Mouse (Mus musculus) kidney, postnatal 0 days (tissue): ENCODE measurements around the gene Cyp2ab1. TPM values are rescaled to one million over a fixed set of nuclear protein-coding genes. Genes with fewer than 3 reads are reported as not detected.

Experiments used
- ATAC-seq: fragments of 200-750 bp; cut with Nextera tagmentation; replicated peaks from 2 replicates; pipeline ENCODE4 v1.8.0; 2017; ENCODE audit warnings: low read depth, moderate number of reproducible peaks, moderate TSS enrichment, moderate library complexity; ENCODE audit not compliant: low FRiP score
- DNase-seq: peaks from one replicate; pipeline ENCODE4 v3.0.0-alpha.2; 2016; ENCODE audit warnings: low spot score
- H3K27ac ChIP-seq: fragments of 300-500 bp; sonication (generic); 2 replicates; pipeline ENCODE4 v1.5.1; 2014; ENCODE audit warnings: mild to moderate bottlenecking
- H3K27me3 ChIP-seq: fragments of 300-500 bp; sonication (generic); 2 replicates; pipeline ENCODE4 v1.6.1; 2014; ENCODE audit warnings: low read length, mixed read lengths; ENCODE audit not compliant: insufficient read depth
- H3K36me3 ChIP-seq: fragments of 300-500 bp; sonication (generic); 2 replicates; pipeline ENCODE4 v1.6.1; 2014; ENCODE audit warnings: low read length, mixed read lengths; ENCODE audit not compliant: insufficient read depth
- H3K4me1 ChIP-seq: fragments of 300-500 bp; sonication (generic); replicated peaks from 2 replicates; pipeline ENCODE4 v1.6.1; 2014; ENCODE audit warnings: antibody characterized with exemption, low read length, mixed read lengths; ENCODE audit not compliant: insufficient read depth
- H3K4me2 ChIP-seq: fragments of 300-500 bp; sonication (generic); 2 replicates; pipeline ENCODE4 v1.6.1; 2014; ENCODE audit warnings: mild to moderate bottlenecking, low read length, moderate library complexity, mixed read lengths
- H3K4me3 ChIP-seq: fragments of 300-500 bp; sonication (generic); replicated peaks from 2 replicates; pipeline ENCODE4 v1.5.1; 2014; ENCODE audit warnings: low read depth, low read length
- H3K9ac ChIP-seq: fragments of 300-500 bp; sonication (generic); 2 replicates; pipeline ENCODE4 v1.6.1; 2014; ENCODE audit warnings: low read depth, low read length
- H3K9me3 ChIP-seq: fragments of 300-500 bp; sonication (generic); replicated peaks from 2 replicates; pipeline ENCODE4 v1.6.1; 2016; ENCODE audit warnings: low read length, inconsistent platforms, mixed read lengths
- CTCF ChIP-seq: IDR thresholded peaks from 2 replicates; pipeline ENCODE4 v1.5.1; 2016; ENCODE audit warnings: antibody characterized with exemption, low read depth, mild to moderate bottlenecking, moderate library complexity
- WGBS: fragments of 180-500 bp; shearing (Covaris S2); extraction: QIAGEN DNeasy Blood & Tissue Kit; methylation state at CpG from one replicate; pipeline ENCODE4 v1.1.7; 2014; 5-methylcytosine and 5-hydroxymethylcytosine counted together
- polyA plus RNA-seq: library from polyadenylated mRNA; unstranded; fragments of >200 nt; fragmentation: Nextera tagmentation; extraction: Ambion mirVana; gene quantifications from 2 replicates; pipeline ENCODE4 v1.2.1, GENCODE M21; 2015

The Cyp2ab1 gene
- polyA plus RNA-seq, 1 experiment from 2014 or later = not detected

DNA sequence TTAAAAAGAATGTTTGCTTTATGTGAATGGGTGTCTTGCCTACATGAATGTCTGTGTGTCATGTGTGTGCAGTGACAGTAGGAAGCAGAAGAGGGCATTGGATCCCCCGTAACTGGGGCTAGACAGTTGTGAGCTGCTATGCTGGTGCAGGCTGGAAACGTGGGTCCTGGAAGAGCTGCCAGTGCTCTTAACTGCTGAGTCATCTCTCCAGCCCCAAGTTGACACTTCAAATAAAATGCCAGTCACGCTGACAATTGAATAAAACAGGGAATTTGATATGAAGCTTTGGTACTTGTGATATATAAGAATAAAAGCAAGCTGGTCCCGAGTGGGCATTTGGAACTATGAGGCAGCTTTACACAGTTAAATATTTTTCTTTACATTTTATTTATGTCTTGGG, 45.0 kb downstream of the Cyp2ab1 start:
- no peaks in the 10 kb centered on the region for H3K4me1 ChIP-seq
- no peaks in the 10 kb centered on the region for H3K9me3 ChIP-seq
- H3K9ac ChIP-seq = no peak overlapping the region
- ATAC-seq (no peak), DNase-seq (no peak)
- H3K27me3 ChIP-seq = no peaks in the 10 kb centered on the region
- no peak overlapping the region for H3K27ac ChIP-seq
- TF ChIP-seq CTCF = no peak
- peaks cover 44% of the 10 kb centered on the region for H3K36me3 ChIP-seq
- 82% methylated on average over 4 of the region's 4 CpGs for WGBS
- no peak overlapping the region for H3K4me2 ChIP-seq
- H3K4me3 ChIP-seq = no peak overlapping the region

DNA sequence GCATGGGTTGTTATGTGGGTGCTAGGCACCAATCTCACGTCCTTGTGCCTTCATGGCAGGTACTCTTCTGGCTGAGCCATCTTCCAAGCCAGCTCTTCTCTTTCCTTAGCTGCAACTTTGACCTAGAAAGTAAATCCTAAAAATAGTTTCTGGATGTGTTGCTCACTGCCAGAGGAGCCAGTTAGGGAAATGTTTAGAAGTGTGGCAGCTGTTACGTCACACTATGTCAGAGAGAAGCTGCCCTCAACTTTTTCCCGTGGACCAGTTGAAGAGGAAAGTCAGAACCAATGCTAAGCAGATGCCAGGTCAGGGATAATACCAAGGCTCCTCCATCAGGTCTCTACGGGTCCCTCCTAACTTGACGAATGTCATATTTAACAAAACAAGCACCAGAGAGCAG, 45.8 kb downstream of the Cyp2ab1 start:
- Histone ChIP-seq H3K9ac (no peak overlapping the region), H3K27ac (no peak overlapping the region), H3K36me3 (peaks cover 36% of the 10 kb centered on the region), H3K27me3 (no peaks in the 10 kb centered on the region), H3K9me3 (no peaks in the 10 kb centered on the region), H3K4me3 (no peak overlapping the region), H3K4me1 (no peaks in the 10 kb centered on the region), H3K4me2 (no peak overlapping the region)
- no peak for DNase-seq
- TF ChIP-seq CTCF = no peak
- 91% methylated on average over 5 of the region's 5 CpGs for WGBS
- ATAC-seq = no peak

DNA sequence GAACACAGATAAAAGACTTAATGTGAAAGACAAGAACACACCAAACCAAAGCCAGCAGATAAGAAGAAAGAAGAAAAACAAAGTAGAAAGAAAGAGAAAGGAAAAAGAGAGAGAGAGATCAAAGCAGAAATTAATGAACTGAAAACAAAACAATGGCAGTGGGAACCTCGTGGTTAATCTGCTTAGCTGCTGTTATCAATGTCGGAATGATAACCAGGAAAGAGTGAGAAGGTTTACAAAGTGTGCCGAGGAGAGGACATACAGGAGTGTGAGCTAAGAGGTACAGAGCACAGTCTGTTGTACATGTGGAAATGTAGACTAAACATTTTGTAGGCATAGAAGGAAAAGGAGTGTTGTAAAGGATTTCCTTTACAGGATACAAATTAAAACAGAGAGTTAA, 52.2 kb downstream of the Cyp2ab1 start:
- no peak for TF ChIP-seq CTCF
- H3K27me3 ChIP-seq = no peaks in the 10 kb centered on the region
- no peaks in the 10 kb centered on the region for H3K9me3 ChIP-seq
- no peak overlapping the region for H3K4me3 ChIP-seq
- H3K27ac ChIP-seq = no peak overlapping the region
- no peak overlapping the region for H3K4me2 ChIP-seq
- 28% methylated on average over 3 of the region's 3 CpGs for WGBS
- H3K36me3 ChIP-seq = no peaks in the 10 kb centered on the region
- no peak for ATAC-seq
- H3K4me1 ChIP-seq = no peaks in the 10 kb centered on the region
- DNase-seq = no peak
- no peak overlapping the region for H3K9ac ChIP-seq

DNA sequence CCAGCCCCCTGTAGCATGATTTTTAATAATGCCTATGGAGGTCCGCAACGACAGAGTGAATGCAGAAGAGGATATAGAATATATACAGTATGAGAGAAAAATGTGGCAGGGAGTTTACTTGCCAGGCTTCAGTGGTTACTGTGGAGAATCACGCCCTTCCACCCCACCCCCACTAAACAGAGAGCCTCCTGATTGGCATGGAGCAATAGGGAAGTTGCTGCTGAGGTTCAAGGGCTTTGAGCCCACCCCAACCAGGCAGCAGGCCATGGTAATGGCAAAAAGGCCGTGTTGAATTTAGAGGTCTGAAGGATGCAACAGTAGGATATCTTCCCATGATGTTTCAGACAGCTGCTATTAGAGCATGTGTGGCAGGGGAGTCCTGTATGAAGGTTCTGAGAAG, 53.9 kb downstream of the Cyp2ab1 start:
- H3K4me1 ChIP-seq = no peaks in the 10 kb centered on the region
- H3K4me2 ChIP-seq = no peak overlapping the region
- TF ChIP-seq CTCF = no peak
- DNase-seq = no peak
- 77% methylated on average over 4 of the region's 4 CpGs for WGBS
- ATAC-seq = no peak
- no peaks in the 10 kb centered on the region for H3K27me3 ChIP-seq
- no peaks in the 10 kb centered on the region for H3K9me3 ChIP-seq
- H3K27ac ChIP-seq = no peak overlapping the region
- H3K9ac ChIP-seq = no peak overlapping the region
- no peak overlapping the region for H3K4me3 ChIP-seq
- H3K36me3 ChIP-seq = no peaks in the 10 kb centered on the region

DNA sequence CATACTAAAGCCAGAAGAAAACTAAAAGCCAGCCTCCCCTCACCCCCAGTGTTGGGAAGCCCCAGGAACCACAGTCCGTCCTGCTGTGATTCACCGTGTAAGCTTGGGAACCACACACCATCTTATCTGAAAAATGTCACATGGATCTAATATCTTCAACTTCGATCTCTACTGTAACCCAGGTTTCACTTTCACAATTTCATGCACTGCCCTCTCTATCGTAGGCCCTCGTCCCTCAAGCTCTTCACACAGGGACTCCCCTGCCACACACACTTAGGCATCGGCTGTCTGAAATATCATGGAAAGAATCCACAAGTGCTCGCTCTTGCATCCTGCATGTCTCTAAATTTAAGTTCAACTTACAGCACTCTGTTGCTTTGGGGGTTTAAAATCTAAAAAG, 60.1 kb downstream of the Cyp2ab1 start:
- H3K9me3 ChIP-seq = no peaks in the 10 kb centered on the region
- H3K9ac ChIP-seq = no peak overlapping the region
- H3K4me3 ChIP-seq = no peak overlapping the region
- no peaks in the 10 kb centered on the region for H3K4me1 ChIP-seq
- no peak overlapping the region for H3K27ac ChIP-seq
- 73% methylated on average over 7 of the region's 7 CpGs for WGBS
- DNase-seq (no peak), ATAC-seq (no peak)
- TF ChIP-seq CTCF = no peak
- no peaks in the 10 kb centered on the region for H3K27me3 ChIP-seq
- H3K4me2 ChIP-seq = no peak overlapping the region
- H3K36me3 ChIP-seq = no peaks in the 10 kb centered on the region

Other genes with a start within 250 kb of the Cyp2ab1 start
- 38.7 and 39.7 TPM in 2 replicates for gene Klhl24, start 227.9 kb downstream of the Cyp2ab1 start, polyA plus RNA-seq
- gene Yeats2, start 184.3 kb downstream of the Cyp2ab1 start, polyA plus RNA-seq = 12.5 and 12.7 TPM in 2 replicates
- 0.36 and 0.37 TPM in 2 replicates for gene Map6d1, start 84.0 kb downstream of the Cyp2ab1 start, polyA plus RNA-seq
- 110 and 115 TPM in 2 replicates for gene Parl, start 23.0 kb downstream of the Cyp2ab1 start, polyA plus RNA-seq
- gene Abcc5, start 101.0 kb upstream of the Cyp2ab1 start, polyA plus RNA-seq = 35.7 and 38.6 TPM in 2 replicates
- gene Eif2b5, start 173.4 kb upstream of the Cyp2ab1 start, polyA plus RNA-seq = 76.0 and 85.1 TPM in 2 replicates
- gene Dvl3, start 191.6 kb upstream of the Cyp2ab1 start, polyA plus RNA-seq = 15.7 and 16.5 TPM in 2 replicates
- gene Ap2m1, start 210.1 kb upstream of the Cyp2ab1 start, polyA plus RNA-seq = 605 and 673 TPM in 2 replicates
- 51.6 and 53.6 TPM in 2 replicates for gene Abcf3, start 223.2 kb upstream of the Cyp2ab1 start, polyA plus RNA-seq